In genomic region chr11:77381174-77381573, GRCm38 (mm10) we compare ENCODE assay signal across 20 mouse cellular contexts.
"Had no signal": no experiment of that assay in that cellular context is flagged by ENCODE, and none has a peak within 500 bp of the region (broad histone marks: within the 10 kb centered on the region; RNA-seq: fewer than 3 reads in every experiment).

No protein-coding gene starts in this region.

- ATAC-seq: liver, postnatal 0 days; midbrain, embryonic 15.5 days had no signal

- H3K9ac ChIP-seq: limb, embryonic 12.5 days; limb, embryonic 15.5 days; liver, embryonic 14.5 days; liver, postnatal 0 days; midbrain, embryonic 12.5 days; midbrain, embryonic 15.5 days; neural tube, embryonic 12.5 days; neural tube, embryonic 15.5 days; stomach, embryonic 15.5 days had no signal

- H3K27me3 ChIP-seq: limb, embryonic 12.5 days; limb, embryonic 15.5 days; midbrain, embryonic 12.5 days; midbrain, embryonic 15.5 days; neural tube, embryonic 12.5 days; neural tube, embryonic 15.5 days; stomach, embryonic 15.5 days had no signal

- H3K4me2 ChIP-seq: limb, embryonic 12.5 days; limb, embryonic 15.5 days; liver, embryonic 11.5 days; midbrain, embryonic 12.5 days; midbrain, embryonic 15.5 days; neural tube, embryonic 12.5 days; neural tube, embryonic 15.5 days; stomach, embryonic 15.5 days had no signal

- DNase-seq: kidney, adult 11 months; kidney, adult 8-10 months; kidney, postnatal 14 days; kidney, postnatal 4 days; left cerebral cortex, postnatal 4 days; liver, postnatal 0 days; right cerebral cortex, adult 18-20 months; right cerebral cortex, postnatal 25 days; spleen, adult 18-20 months; thymus, postnatal 25 days had no signal

- H3K4me3 ChIP-seq: limb, embryonic 12.5 days; limb, embryonic 15.5 days; midbrain, embryonic 12.5 days; midbrain, embryonic 15.5 days; neural tube, embryonic 12.5 days; neural tube, embryonic 15.5 days; stomach, embryonic 15.5 days had no signal

- H3K9me3 ChIP-seq: limb, embryonic 12.5 days; limb, embryonic 15.5 days; midbrain, embryonic 12.5 days; midbrain, embryonic 15.5 days; neural tube, embryonic 12.5 days; neural tube, embryonic 15.5 days; stomach, embryonic 15.5 days had no signal

- H3K36me3 ChIP-seq: limb, embryonic 12.5 days; limb, embryonic 15.5 days; midbrain, embryonic 12.5 days; midbrain, embryonic 15.5 days; neural tube, embryonic 12.5 days; neural tube, embryonic 15.5 days; stomach, embryonic 15.5 days had no signal

- H3K27ac ChIP-seq: limb, embryonic 12.5 days; limb, embryonic 15.5 days; liver, embryonic 14.5 days; macrophage; midbrain, embryonic 12.5 days; midbrain, embryonic 15.5 days; neural tube, embryonic 12.5 days; neural tube, embryonic 15.5 days; stomach, embryonic 15.5 days had no signal

- H3K4me1 ChIP-seq: limb, embryonic 12.5 days; limb, embryonic 15.5 days; midbrain, embryonic 12.5 days; midbrain, embryonic 15.5 days; neural tube, embryonic 12.5 days; stomach, embryonic 15.5 days had no signal
